Mouse (Mus musculus) megakaryocyte, embryonic 14.5 days (primary cell): ENCODE data around the gene Ddx47.

ENCODE experiments used
- FLI1 ChIP-seq: IDR thresholded peaks from 2 replicates; pipeline ENCODE4 v1.6.1; 2012; ENCODE audit warnings: low read length, inconsistent platforms, mixed read lengths
- GATA1 ChIP-seq: IDR thresholded peaks from 3 replicates; pipeline ENCODE4 v1.6.1; 2012; ENCODE audit warnings: mixed read lengths, low read length, inconsistent platforms, borderline replicate concordance

DNA sequence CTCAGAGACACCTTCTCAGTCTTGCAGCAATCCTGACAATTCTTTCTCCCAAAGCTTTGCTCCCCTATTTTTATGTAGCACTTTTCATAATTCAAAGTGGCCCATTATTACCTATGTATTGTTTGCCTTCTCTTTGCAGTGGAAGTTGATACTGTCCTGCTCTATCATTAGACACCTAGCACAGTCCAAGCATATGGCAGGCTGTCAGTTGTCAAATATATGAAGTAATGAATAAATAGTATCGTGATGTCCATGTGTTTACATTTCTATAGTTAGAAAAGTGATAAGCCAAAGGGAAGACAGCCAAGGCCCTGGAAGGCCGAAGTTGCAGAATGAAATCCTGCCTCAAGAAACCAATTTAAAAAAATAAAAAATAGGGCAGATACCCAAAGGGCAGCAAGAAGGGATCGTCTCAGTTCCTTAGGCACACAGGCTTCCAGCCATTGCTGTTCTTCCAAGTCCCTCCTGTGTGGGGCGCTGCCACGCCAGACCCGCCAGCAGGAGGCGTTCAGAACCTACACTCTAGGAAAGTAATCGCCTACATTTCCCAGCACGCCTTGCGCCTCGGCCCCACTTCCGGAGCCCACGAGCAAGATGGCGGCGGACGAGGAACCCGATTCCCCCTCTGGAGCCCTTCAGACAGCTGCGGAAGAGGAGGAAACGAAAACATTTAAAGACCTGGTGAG is at the start of gene Ddx47:
- TF ChIP-seq GATA1: no peak
- peak; percentile 44; the same call in 1 of the 2 replicates for TF ChIP-seq FLI1
